Mouse (Mus musculus): ENCODE results near the gene Utp4.

GRCm38 (mm10) chr8:106906635-106907034 lies 13.2 kb downstream of the Utp4 start:
- TF ChIP-seq JUND (IDR thresholded peaks at IDR 0.05; ENCODE audit: low read depth, low read length), result no peak
- no peak for TF ChIP-seq CTCF (IDR thresholded peaks at IDR 0.05 in 2 of 3, conservative IDR thresholded peaks at IDR 0.05 in 1 of 3; ENCODE audit: control insufficient read depth in 1 of 3, insufficient read depth in 1 of 3, low read depth in 2 of 3, low read length in 3 of 3, poor library complexity in 1 of 3, severe bottlenecking in 1 of 3)
- TF ChIP-seq CHD2 (IDR thresholded peaks at IDR 0.05; ENCODE audit: low read length), result no peak
- TF ChIP-seq MEF2A (IDR thresholded peaks at IDR 0.05; ENCODE audit: extremely low read depth, insufficient replicate concordance, low read depth, low read length, poor library complexity, severe bottlenecking), result no peak
- no peak for TF ChIP-seq UBTF (IDR thresholded peaks at IDR 0.05; ENCODE audit: borderline replicate concordance, insufficient read depth, low read depth, low read length)
- no peak for TF ChIP-seq POLR2A (IDR thresholded peaks at IDR 0.05; ENCODE audit: control insufficient read depth in 1 of 2, insufficient read depth in 1 of 2, low read depth in 1 of 2, low read length in 2 of 2, poor library complexity in 1 of 2)
- no peak for TF ChIP-seq SIN3A (IDR thresholded peaks at IDR 0.05; ENCODE audit: low read length)
- TF ChIP-seq EP300 (IDR thresholded peaks at IDR 0.05; ENCODE audit: low read depth in 1 of 2, low read length in 2 of 2), result no peak
- TF ChIP-seq USF1 (IDR thresholded peaks at IDR 0.05; ENCODE audit: low read depth, low read length), result no peak
